Mouse (Mus musculus) forebrain, embryonic 16.5 days (tissue): ENCODE measurements around the gene Mymx. TPM values are rescaled to one million over a fixed set of nuclear protein-coding genes. Genes with fewer than 3 reads are reported as not detected.

Source experiments
- ATAC-seq: fragments of 200-750 bp; cut with Nextera tagmentation; 2 replicates; pipeline ENCODE4 v1.8.0; 2017; ENCODE audit warnings: mild to moderate bottlenecking, moderate library complexity
- H3K27ac ChIP-seq: fragments of 300-500 bp; sonication (generic); 2 replicates; pipeline ENCODE4 v1.5.1; 2014; ENCODE audit warnings: low read length, control low read depth
- H3K27me3 ChIP-seq: fragments of 300-500 bp; sonication (generic); replicated peaks from 2 replicates; pipeline ENCODE4 v1.6.1; 2014; ENCODE audit warnings: low read length; ENCODE audit not compliant: control insufficient read depth, insufficient read depth
- H3K36me3 ChIP-seq: fragments of 300-500 bp; sonication (generic); 2 replicates; pipeline ENCODE4 v1.6.1; 2014; ENCODE audit not compliant: control insufficient read depth, insufficient read depth
- H3K4me1 ChIP-seq: fragments of 300-500 bp; sonication (generic); replicated peaks from 2 replicates; pipeline ENCODE4 v1.6.1; 2014; ENCODE audit warnings: low read length; ENCODE audit not compliant: control insufficient read depth, insufficient read depth
- H3K4me2 ChIP-seq: fragments of 300-500 bp; sonication (generic); 2 replicates; pipeline ENCODE4 v1.6.1; 2014; ENCODE audit warnings: mild to moderate bottlenecking, low read length, control low read depth
- H3K4me3 ChIP-seq: fragments of 300-500 bp; sonication (generic); replicated peaks from 2 replicates; pipeline ENCODE4 v1.5.1; 2014; ENCODE audit warnings: mild to moderate bottlenecking, low read length, control low read depth
- H3K9ac ChIP-seq: fragments of 300-500 bp; sonication (generic); replicated peaks from 2 replicates; pipeline ENCODE4 v1.6.1; 2014; ENCODE audit warnings: low read depth, low read length, control low read depth
- H3K9me3 ChIP-seq: fragments of 300-500 bp; sonication (generic); 2 replicates; pipeline ENCODE4 v1.6.1; 2016; ENCODE audit warnings: low read length; ENCODE audit not compliant: control insufficient read depth
- WGBS: fragments of 180-500 bp; shearing (Covaris S2); extraction: QIAGEN DNeasy Blood & Tissue Kit; methylation state at CpG from one replicate; pipeline ENCODE4 v1.1.7; 2014; 5-methylcytosine and 5-hydroxymethylcytosine counted together
- polyA plus RNA-seq: library from polyadenylated mRNA; unstranded; fragments of >200 nt; fragmentation: Nextera tagmentation; extraction: Ambion mirVana; gene quantifications from 2 replicates; pipeline ENCODE4 v1.2.1, GENCODE M21; 2015

Gene Mymx
- polyA plus RNA-seq, 1 experiment from 2014 or later: not detected

DNA sequence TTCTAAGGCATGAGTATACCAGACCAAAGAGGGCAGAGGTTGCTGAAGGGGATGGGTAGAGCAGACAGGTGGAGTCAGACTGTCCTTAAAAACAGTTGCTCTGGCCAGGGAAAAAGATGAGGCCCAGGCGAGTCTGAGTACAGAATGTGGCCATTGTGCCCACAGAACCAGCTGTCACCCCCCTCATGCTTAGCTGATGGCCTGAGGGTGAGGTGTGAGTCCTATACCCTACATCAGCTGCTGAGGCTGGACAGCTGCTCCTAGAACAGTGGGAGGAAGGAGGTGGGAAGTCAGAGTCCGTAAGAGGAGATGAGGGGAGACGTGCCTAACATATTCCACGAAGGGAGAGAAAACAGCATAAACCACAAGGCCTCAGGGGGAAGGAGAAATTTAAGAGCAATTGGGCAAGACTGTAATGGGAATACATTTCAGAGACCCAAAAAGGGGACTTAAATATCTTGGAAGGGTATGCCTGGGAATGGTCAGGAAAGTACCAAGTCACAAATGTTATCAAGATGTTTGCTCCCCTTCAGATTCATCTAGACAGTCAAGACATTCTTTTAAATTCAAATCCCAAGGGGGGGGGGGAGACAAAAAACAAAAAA lies 14.2 kb upstream of the Mymx start:
- no peaks in the 10 kb centered on the region for H3K4me1 ChIP-seq
- no peaks in the 10 kb centered on the region for H3K36me3 ChIP-seq
- no peak overlapping the region for H3K4me2 ChIP-seq
- no peak overlapping the region for H3K9ac ChIP-seq
- H3K27ac ChIP-seq: no peak overlapping the region
- H3K9me3 ChIP-seq: no peaks in the 10 kb centered on the region
- ATAC-seq: no peak
- H3K4me3 ChIP-seq: no peak overlapping the region
- 75% methylated on average over 4 of the region's 4 CpGs for WGBS
- no peaks in the 10 kb centered on the region for H3K27me3 ChIP-seq

- Histone ChIP-seq H3K9me3 (no peaks in the 10 kb centered on the region), H3K9ac (no peak overlapping the region), H3K27ac (no peak overlapping the region), H3K4me1 (no peaks in the 10 kb centered on the region), H3K4me3 (no peak overlapping the region), H3K27me3 (no peaks in the 10 kb centered on the region), H3K4me2 (no peak overlapping the region), H3K36me3 (no peaks in the 10 kb centered on the region)
- no peak for ATAC-seq
- WGBS: 88% methylated on average over 7 of the region's 7 CpGs
Measured at GRCm38 (mm10) chr17:45612921-45613320, 11.0 kb upstream of the Mymx start.

GRCm38 (mm10) chr17:45612008-45612407 lies 10.1 kb upstream of the Mymx start:
- Histone ChIP-seq H3K4me2 (no peak overlapping the region), H3K9me3 (peaks cover 4% of the 10 kb centered on the region), H3K4me3 (no peak overlapping the region), H3K36me3 (no peaks in the 10 kb centered on the region), H3K27me3 (no peaks in the 10 kb centered on the region), H3K4me1 (no peaks in the 10 kb centered on the region), H3K27ac (no peak overlapping the region), H3K9ac (no peak overlapping the region)
- ATAC-seq: no peak
- WGBS: 86% methylated on average over 8 of the region's 8 CpGs

- no peaks in the 10 kb centered on the region for H3K4me1 ChIP-seq
- no peak overlapping the region for H3K27ac ChIP-seq
- no peak overlapping the region for H3K4me3 ChIP-seq
- no peaks in the 10 kb centered on the region for H3K27me3 ChIP-seq
- peaks cover 4% of the 10 kb centered on the region for H3K9me3 ChIP-seq
- 27% methylated on average over 5 of the region's 5 CpGs for WGBS
- H3K4me2 ChIP-seq: no peak overlapping the region
- H3K36me3 ChIP-seq: no peaks in the 10 kb centered on the region
- no peak for ATAC-seq
- H3K9ac ChIP-seq: no peak overlapping the region
Measured at GRCm38 (mm10) chr17:45610144-45610866, 8.4 kb upstream of the Mymx start.

DNA sequence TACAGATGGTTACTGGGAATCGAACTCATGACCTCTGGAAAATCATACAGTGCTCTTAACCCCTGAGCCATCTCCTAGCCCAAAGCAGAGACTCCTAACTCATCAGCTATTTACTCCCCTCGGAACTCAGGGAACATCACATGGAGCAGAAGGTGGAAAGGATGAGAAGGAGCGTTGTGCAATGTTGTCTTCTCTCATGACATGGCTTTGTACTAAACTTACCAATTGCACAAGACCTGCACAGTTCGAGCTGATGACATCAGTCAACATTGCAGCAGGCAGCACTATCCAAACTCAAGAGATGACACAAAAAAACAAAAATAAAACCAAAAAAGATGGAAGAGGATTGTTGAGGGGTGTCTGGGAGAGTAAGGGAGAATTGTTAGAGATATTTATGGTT lies 6.5 kb upstream of the Mymx start:
- no peaks in the 10 kb centered on the region for H3K4me1 ChIP-seq
- no peak overlapping the region for H3K9ac ChIP-seq
- H3K9me3 ChIP-seq: peaks cover 4% of the 10 kb centered on the region
- ATAC-seq: no peak
- 89% methylated on average over 4 of the region's 4 CpGs for WGBS
- no peaks in the 10 kb centered on the region for H3K27me3 ChIP-seq
- no peak overlapping the region for H3K4me3 ChIP-seq
- H3K27ac ChIP-seq: no peak overlapping the region
- H3K36me3 ChIP-seq: no peaks in the 10 kb centered on the region
- no peak overlapping the region for H3K4me2 ChIP-seq

GRCm38 (mm10) chr17:45606992-45607879 lies 5.3 kb upstream of the Mymx start:
- Histone ChIP-seq H3K4me1 (no peaks in the 10 kb centered on the region), H3K4me3 (no peak overlapping the region), H3K4me2 (no peak overlapping the region), H3K27ac (no peak overlapping the region), H3K9ac (no peak overlapping the region), H3K9me3 (peaks cover 4% of the 10 kb centered on the region), H3K36me3 (no peaks in the 10 kb centered on the region), H3K27me3 (no peaks in the 10 kb centered on the region; the same call in 1 of the 2 replicates)
- WGBS: 71% methylated on average over 15 of the region's 15 CpGs
- no peak for ATAC-seq

DNA sequence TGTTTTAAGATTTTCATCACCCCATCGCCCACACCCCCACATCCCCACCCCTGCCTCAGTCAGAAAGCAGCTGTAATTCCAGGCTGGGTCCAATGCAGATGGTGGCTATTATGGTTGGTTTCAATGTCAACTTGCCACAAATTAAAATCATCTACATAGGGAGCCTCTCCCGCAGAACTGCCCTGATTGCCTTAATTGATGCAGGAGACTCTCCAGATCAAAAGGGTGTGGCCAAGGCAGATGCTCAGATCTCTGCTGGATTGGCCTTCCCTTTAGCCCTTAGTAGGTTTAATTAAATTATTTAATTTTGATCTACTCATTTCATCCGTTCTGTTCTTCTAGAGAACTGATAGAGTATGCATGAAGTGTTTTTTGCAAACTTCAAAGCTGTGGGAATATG lies 1.1 kb upstream of the Mymx start:
- H3K36me3 ChIP-seq: no peaks in the 10 kb centered on the region
- H3K9me3 ChIP-seq: peaks cover 4% of the 10 kb centered on the region
- H3K9ac ChIP-seq: no peak overlapping the region
- WGBS: 75% methylated on average over 3 of the region's 3 CpGs
- H3K27me3 ChIP-seq: peaks cover 16% of the 10 kb centered on the region
- H3K4me1 ChIP-seq: peaks cover 5% of the 10 kb centered on the region
- ATAC-seq: no peak
- no peak overlapping the region for H3K4me3 ChIP-seq
- no peak overlapping the region for H3K27ac ChIP-seq
- no peak overlapping the region for H3K4me2 ChIP-seq

DNA sequence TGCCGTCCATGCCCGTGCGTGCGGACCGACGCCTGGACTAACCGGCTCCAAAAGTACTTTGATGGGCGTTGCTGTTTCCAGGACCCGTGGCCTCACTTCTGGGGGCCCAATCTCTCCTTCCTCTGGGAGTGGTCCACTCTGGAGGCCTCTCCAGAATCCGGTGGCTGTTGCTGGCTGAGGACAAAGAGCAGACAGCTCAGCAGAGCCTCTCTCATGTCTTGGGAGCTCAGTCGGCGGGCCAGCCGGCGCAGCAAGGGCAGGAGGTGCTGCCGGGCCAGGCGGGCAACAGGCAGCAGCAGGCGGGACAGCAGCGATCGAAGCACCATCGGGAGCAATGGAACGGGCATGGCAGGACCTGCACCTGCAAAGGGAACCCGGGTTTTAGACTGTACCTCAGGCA lies 577 bp downstream of the Mymx start:
- no peak overlapping the region for H3K9ac ChIP-seq
- ATAC-seq: no peak
- H3K4me2 ChIP-seq: no peak overlapping the region

DNA sequence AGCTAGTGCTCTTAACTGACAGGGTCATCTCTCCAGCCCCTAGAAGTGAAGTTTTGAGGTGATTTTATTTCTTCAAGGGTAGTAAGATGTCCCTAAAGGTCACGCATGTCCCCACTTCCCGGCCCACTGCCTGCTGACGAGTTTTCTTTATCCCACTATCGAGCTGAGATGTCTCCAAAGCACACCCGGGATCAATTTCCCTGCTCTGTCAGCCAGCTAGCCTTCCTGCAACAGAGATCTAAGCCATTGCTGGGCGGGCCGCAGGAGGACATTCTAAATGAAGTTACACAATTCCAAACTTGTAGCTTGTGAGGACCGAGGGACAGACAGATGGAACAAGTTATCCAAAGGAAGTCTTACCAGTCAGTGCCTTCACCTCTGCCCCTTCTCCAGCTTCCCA lies 1.6 kb downstream of the Mymx start:
- H3K4me3 ChIP-seq: no peak overlapping the region
- H3K9me3 ChIP-seq: no peaks in the 10 kb centered on the region
- H3K4me2 ChIP-seq: no peak overlapping the region
- peaks cover 16% of the 10 kb centered on the region for H3K27me3 ChIP-seq
- no peak overlapping the region for H3K9ac ChIP-seq
- WGBS: 59% methylated on average over 8 of the region's 8 CpGs
- no peak for ATAC-seq
- H3K4me1 ChIP-seq: peaks cover 25% of the 10 kb centered on the region
- no peak overlapping the region for H3K27ac ChIP-seq
- H3K36me3 ChIP-seq: no peaks in the 10 kb centered on the region

More for the DNA sequence above, 577 bp downstream of the Mymx start:
- H3K36me3 ChIP-seq: no peaks in the 10 kb centered on the region
- peaks cover 15% of the 10 kb centered on the region for H3K4me1 ChIP-seq
- peaks cover 16% of the 10 kb centered on the region for H3K27me3 ChIP-seq
- H3K4me3 ChIP-seq: no peak overlapping the region
- no peak overlapping the region for H3K27ac ChIP-seq
- H3K9me3 ChIP-seq: no peaks in the 10 kb centered on the region
- 13% methylated on average over 22 of the region's 22 CpGs for WGBS
